Mouse (Mus musculus) liver, embryonic 14.5 days (tissue): Measurements from ENCODE around the gene B4galt2. TPM values are rescaled to one million over a fixed set of nuclear protein-coding genes. Genes with fewer than 3 reads are reported as not detected.

Experiments used
- ATAC-seq: fragments of 200-750 bp; cut with Nextera tagmentation; 2 replicates; pipeline ENCODE4 v1.8.0; 2017; ENCODE audit warnings: moderate number of reproducible peaks, mild to moderate bottlenecking, moderate library complexity; ENCODE audit not compliant: insufficient read depth
- DNase-seq, 3 experiments: peaks; one replicate each; pipeline ENCODE4 v3.0.0-alpha.2; 2012 to 2013; ENCODE audit warnings: low read depth in 3 of 3, low spot score in 3 of 3
- H3K27ac ChIP-seq: fragments of 300-500 bp; sonication (generic); 2 replicates; pipeline ENCODE4 v1.5.1; 2014; ENCODE audit warnings: moderate library complexity, mild to moderate bottlenecking, control low read depth, inconsistent platforms
- H3K27me3 ChIP-seq: fragments of 300-500 bp; sonication (generic); 2 replicates; pipeline ENCODE4 v1.6.1; 2014; ENCODE audit warnings: mild to moderate bottlenecking, low read length, moderate library complexity; ENCODE audit not compliant: control insufficient read depth, insufficient read depth
- H3K36me3 ChIP-seq: fragments of 300-500 bp; sonication (generic); replicated peaks from 2 replicates; pipeline ENCODE4 v1.6.1; 2014; ENCODE audit warnings: low read depth; ENCODE audit not compliant: control insufficient read depth, insufficient read depth
- H3K4me1 ChIP-seq, 2 experiments: fragments of 200-500 bp in 1 of 2; fragments of 300-500 bp in 1 of 2; sonication (generic) in 1 of 2; replicated peaks; 2 replicates each; pipeline ENCODE4 v1.6.1; 2012 to 2014; ENCODE audit warnings: antibody characterized with exemption in 1 of 2, inconsistent platforms in 1 of 2, low read length in 1 of 2; ENCODE audit not compliant: control insufficient read depth in 2 of 2, insufficient read depth in 2 of 2
- H3K4me2 ChIP-seq: fragments of 300-500 bp; sonication (generic); 2 replicates; pipeline ENCODE4 v1.6.1; 2014; ENCODE audit warnings: low read depth, mild to moderate bottlenecking, control low read depth, moderate library complexity
- H3K4me3 ChIP-seq, 2 experiments: fragments of 200-500 bp in 1 of 2; fragments of 300-500 bp in 1 of 2; sonication (generic) in 1 of 2; 2 replicates each; pipeline ENCODE4 v1.5.1; 2012 to 2014; ENCODE audit warnings: low read depth in 2 of 2, low read length in 2 of 2, mild to moderate bottlenecking in 2 of 2, control low read depth in 1 of 2, inconsistent platforms in 1 of 2, moderate library complexity in 1 of 2; ENCODE audit not compliant: insufficient read depth in 1 of 2
- H3K9ac ChIP-seq: fragments of 300-500 bp; sonication (generic); replicated peaks from 2 replicates; pipeline ENCODE4 v1.6.1; 2014; ENCODE audit warnings: mild to moderate bottlenecking, control low read depth, moderate library complexity
- H3K9me3 ChIP-seq: fragments of 300-500 bp; sonication (generic); 2 replicates; pipeline ENCODE4 v1.6.1; 2016; ENCODE audit warnings: low read length, mixed read lengths; ENCODE audit not compliant: control insufficient read depth
- CTCF ChIP-seq: IDR thresholded peaks from 2 replicates; pipeline ENCODE4 v1.5.1; 2016; ENCODE audit warnings: antibody characterized with exemption, low read depth, control low read depth
- EP300 ChIP-seq: IDR thresholded peaks from 2 replicates; pipeline ENCODE4 v1.6.1; 2016; ENCODE audit warnings: antibody characterized with exemption, low read depth
- WGBS: fragments of 180-500 bp; shearing (Covaris S2); extraction: QIAGEN DNeasy Blood & Tissue Kit; methylation state at CpG from one replicate; pipeline ENCODE4 v1.1.7; 2014; ENCODE audit not compliant: insufficient replicate concordance; 5-methylcytosine and 5-hydroxymethylcytosine counted together
- polyA plus RNA-seq, 2 experiments: library from polyadenylated mRNA; depleted of rRNA in 1 of 2; stranded (reverse) in 1 of 2; unstranded in 1 of 2; fragments of >200 nt; fragmentation: Nextera tagmentation in 1 of 2; extraction: Ambion mirVana in 1 of 2; gene quantifications; 2 replicates each; pipeline versions ENCODE4 v1.2.1 to v1.2.3; 2012 to 2014

B4galt2 gene
- polyA plus RNA-seq, 2 experiments: 1.7 to 2.4 TPM

GRCm38 (mm10) chr4:117926545-117927482, 43.5 kb upstream of the B4galt2 start:
- no peak for TF ChIP-seq CTCF
- TF ChIP-seq EP300: no peak
- Histone ChIP-seq H3K4me3 (peak overlapping the region; percentile 31 to 58), H3K9me3 (peaks cover 3% of the 10 kb centered on the region), H3K36me3 (no peaks in the 10 kb centered on the region), H3K9ac (no peak overlapping the region), H3K27ac (no peak overlapping the region), H3K27me3 (peaks cover 63% of the 10 kb centered on the region), H3K4me1 (peaks cover 16 to 32% of the 10 kb centered on the region in 2 experiments), H3K4me2 (peak overlapping the region; percentile 64)
- no peak for DNase-seq
- 4% methylated on average over 71 of the region's 71 CpGs for WGBS
- no peak for ATAC-seq

DNA sequence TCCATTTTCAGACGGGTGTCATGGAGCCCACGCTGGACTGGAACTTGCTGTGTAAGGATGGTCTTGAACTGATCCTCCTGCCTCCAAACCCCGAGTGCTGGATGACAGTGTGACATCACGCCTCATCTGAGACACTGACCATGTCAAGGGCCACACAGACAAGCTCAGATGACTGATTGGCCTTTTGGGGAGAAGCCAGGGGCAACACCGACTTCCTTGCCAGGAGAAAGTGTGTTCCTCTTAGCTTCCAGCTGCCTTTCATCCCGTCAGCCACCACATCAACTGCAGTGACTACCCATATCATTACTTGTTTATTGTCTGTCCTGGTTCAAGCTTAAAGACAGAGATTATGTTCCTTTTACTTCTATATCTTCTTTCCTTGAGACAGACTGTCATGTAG, 41.6 kb upstream of the B4galt2 start:
- ATAC-seq (no peak), DNase-seq (no peak)
- no peak overlapping the region for H3K27ac ChIP-seq
- H3K9me3 ChIP-seq: no peaks in the 10 kb centered on the region
- TF ChIP-seq CTCF (no peak), EP300 (no peak)
- H3K36me3 ChIP-seq: no peaks in the 10 kb centered on the region
- no peak overlapping the region for H3K4me3 ChIP-seq
- WGBS: 28% methylated on average over 6 of the region's 6 CpGs
- H3K4me2 ChIP-seq: no peak overlapping the region
- H3K4me1 ChIP-seq: peaks cover 16 to 28% of the 10 kb centered on the region in 2 experiments
- no peak overlapping the region for H3K9ac ChIP-seq
- H3K27me3 ChIP-seq: peaks cover 56% of the 10 kb centered on the region

GRCm38 (mm10) chr4:117923450-117923849, 40.2 kb upstream of the B4galt2 start:
- Histone ChIP-seq H3K4me1 (peaks cover 10 to 16% of the 10 kb centered on the region in 2 experiments), H3K27me3 (peaks cover 45% of the 10 kb centered on the region), H3K9ac (no peak overlapping the region), H3K36me3 (no peaks in the 10 kb centered on the region), H3K4me2 (no peak overlapping the region), H3K4me3 (no peak overlapping the region), H3K27ac (no peak overlapping the region), H3K9me3 (no peaks in the 10 kb centered on the region)
- DNase-seq (no peak), ATAC-seq (no peak)
- 51% methylated on average over 2 of the region's 2 CpGs for WGBS
- TF ChIP-seq CTCF: no peak
- no peak for TF ChIP-seq EP300

DNA sequence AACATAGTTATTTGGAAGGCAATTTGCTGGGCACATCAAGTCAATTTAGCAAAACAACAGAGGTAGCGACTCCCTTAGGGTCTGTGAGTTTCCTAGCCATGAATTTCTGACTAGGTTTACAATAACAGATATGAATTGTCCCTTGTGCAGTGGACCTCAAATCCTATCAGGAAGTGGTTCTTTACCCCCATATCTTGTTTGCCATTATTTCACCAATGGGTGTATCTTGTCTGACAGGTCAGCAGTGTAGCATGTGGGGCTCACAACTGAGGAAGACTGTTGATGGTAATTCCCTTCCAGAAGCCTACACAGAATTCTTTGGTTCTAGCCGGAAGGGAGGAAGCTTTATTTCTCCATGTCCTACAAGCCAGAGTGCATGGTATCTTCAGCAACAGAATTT, 38.1 kb upstream of the B4galt2 start:
- no peak overlapping the region for H3K4me3 ChIP-seq
- no peaks in the 10 kb centered on the region for H3K36me3 ChIP-seq
- no peak overlapping the region for H3K9ac ChIP-seq
- no peak for TF ChIP-seq CTCF
- TF ChIP-seq EP300: no peak
- DNase-seq (no peak), ATAC-seq (no peak)
- 71% methylated on average over 2 of the region's 2 CpGs for WGBS
- H3K4me2 ChIP-seq: no peak overlapping the region
- no peak overlapping the region for H3K27ac ChIP-seq
- no peaks in the 10 kb centered on the region for H3K9me3 ChIP-seq
- H3K27me3 ChIP-seq: peaks cover 25% of the 10 kb centered on the region
- peaks cover 1 to 17% of the 10 kb centered on the region in 2 experiments for H3K4me1 ChIP-seq

GRCm38 (mm10) chr4:117918762-117919161, 35.5 kb upstream of the B4galt2 start:
- H3K9ac ChIP-seq: no peak overlapping the region
- no peak overlapping the region for H3K4me3 ChIP-seq
- no peak overlapping the region for H3K4me2 ChIP-seq
- H3K27me3 ChIP-seq: peaks cover under 1% of the 10 kb centered on the region; the same call in 1 of the 2 replicates
- H3K36me3 ChIP-seq: no peaks in the 10 kb centered on the region
- H3K9me3 ChIP-seq: no peaks in the 10 kb centered on the region
- 46% methylated on average over 5 of the region's 5 CpGs for WGBS
- H3K27ac ChIP-seq: no peak overlapping the region
- peaks cover 7 to 17% of the 10 kb centered on the region in 2 experiments for H3K4me1 ChIP-seq
- ATAC-seq (no peak), DNase-seq (no peak)
- TF ChIP-seq EP300: no peak
- TF ChIP-seq CTCF: no peak
